Mouse (Mus musculus): Measurements from ENCODE around the gene Tbx2.

DNA sequence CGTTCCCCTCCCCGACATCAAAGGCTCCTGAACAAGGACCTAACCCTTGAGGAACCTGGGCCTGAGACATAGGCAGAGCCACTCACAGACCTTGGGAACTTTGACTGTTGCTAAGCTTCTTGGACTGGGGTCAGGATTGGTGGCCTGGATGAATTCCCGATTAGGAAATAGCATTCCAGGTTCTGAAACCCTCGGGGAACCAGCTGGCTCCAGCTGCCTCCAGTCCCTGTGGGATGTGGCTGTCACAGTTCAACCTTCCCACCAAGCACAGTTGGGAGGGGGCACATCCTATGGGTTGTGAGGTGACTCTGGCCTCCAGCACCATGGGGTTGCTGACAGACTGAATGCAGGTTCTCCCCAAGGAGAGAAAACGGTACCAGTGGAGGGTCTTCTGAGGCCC is 13.6 kb downstream of the Tbx2 start:
- TF ChIP-seq POLR2A (IDR thresholded peaks at IDR 0.05; ENCODE audit: insufficient read depth, low read length) = no peak
- no peak for TF ChIP-seq CTCF (IDR thresholded peaks at IDR 0.05; ENCODE audit: low read depth, low read length)
